Mouse (Mus musculus) CH12.LX (cell line): ENCODE results near the gene Polr1c. TPM values are rescaled to one million over a fixed set of nuclear protein-coding genes. Genes with fewer than 3 reads are reported as not detected.

ENCODE experiments used
- DNase-seq: peaks from one replicate; pipeline ENCODE4 v3.0.0-alpha.2; 2013; ENCODE audit errors: extremely low read depth
- H3K27ac ChIP-seq: 2 replicates; pipeline ENCODE4 v1.5.1; 2012; ENCODE audit warnings: low read depth, mild to moderate bottlenecking, control low read depth, moderate library complexity; ENCODE audit not compliant: insufficient read depth
- H3K27me3 ChIP-seq: replicated peaks from 2 replicates; pipeline ENCODE3; 2012; ENCODE audit warnings: inconsistent platforms
- H3K36me3 ChIP-seq, 2 experiments: replicated peaks in 1 of 2; 2 replicates each; pipeline versions ENCODE3 to v1.6.1; 2012; ENCODE audit warnings: inconsistent platforms in 1 of 2, low read length in 1 of 2, mild to moderate bottlenecking in 1 of 2, mixed read lengths in 1 of 2, moderate library complexity in 1 of 2; ENCODE audit not compliant: control insufficient read depth in 1 of 2, insufficient read depth in 1 of 2
- H3K4me1 ChIP-seq, 2 experiments: 2 replicates each; pipeline ENCODE4 v1.6.1; 2012; ENCODE audit warnings: inconsistent platforms in 1 of 2, moderate library complexity in 1 of 2; ENCODE audit not compliant: insufficient read depth in 2 of 2, control insufficient read depth in 1 of 2
- H3K4me2 ChIP-seq: 2 replicates; pipeline ENCODE4 v1.6.1; 2012; ENCODE audit warnings: low read depth, mild to moderate bottlenecking, control low read depth; ENCODE audit not compliant: poor library complexity, insufficient read depth, severe bottlenecking
- H3K4me3 ChIP-seq, 3 experiments: fragments of 150-350 bp in 1 of 3; sonication (generic) in 1 of 3; replicated peaks in 1 of 3; 2 replicates each; pipeline versions ENCODE3 to v1.5.1; 2011 to 2012; ENCODE audit warnings: low read depth in 2 of 3, low read length in 2 of 3, mild to moderate bottlenecking in 2 of 3, moderate library complexity in 2 of 3, control low read depth in 1 of 3, improper control_type of control experiment in 1 of 3, inconsistent platforms in 1 of 3, mixed read lengths in 1 of 3; ENCODE audit not compliant: poor library complexity in 1 of 3
- H3K79me2 ChIP-seq: replicated peaks from 2 replicates; pipeline ENCODE4 v1.6.1; 2012; ENCODE audit warnings: mild to moderate bottlenecking, moderate library complexity; ENCODE audit not compliant: control insufficient read depth, poor library complexity, insufficient read depth, severe bottlenecking; ENCODE audit errors: extremely low read depth
- H3K9ac ChIP-seq: 2 replicates; pipeline ENCODE4 v1.6.1; 2012; ENCODE audit warnings: low read depth, mild to moderate bottlenecking, control low read depth, moderate library complexity; ENCODE audit not compliant: insufficient read depth
- H3K9me3 ChIP-seq: replicated peaks from 2 replicates; pipeline ENCODE3; 2012; ENCODE audit warnings: low read length, inconsistent platforms, mixed read lengths
- BHLHE40 ChIP-seq: IDR thresholded peaks from 2 replicates; pipeline ENCODE4 v1.6.1; 2011; ENCODE audit warnings: mild to moderate bottlenecking, low read depth, low read length, improper control_type of control experiment
- CHD1 ChIP-seq: IDR thresholded peaks from 2 replicates; pipeline ENCODE4 v1.6.1; 2012; ENCODE audit warnings: low read depth, low read length, improper control_type of control experiment, inconsistent platforms
- CHD2 ChIP-seq: IDR thresholded peaks from 2 replicates; pipeline ENCODE4 v1.6.1; 2011; ENCODE audit warnings: low read length, improper control_type of control experiment
- CTCF ChIP-seq, 2 experiments: IDR thresholded peaks in 1 of 2; conservative IDR thresholded peaks in 1 of 2; 2 replicates each; pipeline ENCODE4 v1.5.1; 2011 to 2012; ENCODE audit warnings: low read depth in 2 of 2, low read length in 2 of 2, improper control_type of control experiment in 1 of 2, inconsistent platforms in 1 of 2, mild to moderate bottlenecking in 1 of 2, moderate library complexity in 1 of 2
- E2F4 ChIP-seq: IDR thresholded peaks from 2 replicates; pipeline ENCODE4 v1.6.1; 2011; ENCODE audit warnings: low read depth, low read length, improper control_type of control experiment; ENCODE audit not compliant: insufficient replicate concordance
- ELF1 ChIP-seq: IDR thresholded peaks from 2 replicates; pipeline ENCODE4 v1.6.1; 2014; ENCODE audit warnings: low read depth, mild to moderate bottlenecking, inconsistent platforms, low read length, improper control_type of control experiment
- EP300 ChIP-seq: IDR thresholded peaks from 2 replicates; pipeline ENCODE4 v1.6.1; 2011; ENCODE audit warnings: low read length, improper control_type of control experiment
- ETS1 ChIP-seq: conservative IDR thresholded peaks from 2 replicates; pipeline ENCODE4 v1.6.1; 2012; ENCODE audit warnings: low read depth, mild to moderate bottlenecking, inconsistent platforms, low read length, improper control_type of control experiment, moderate library complexity
- GABPA ChIP-seq: IDR thresholded peaks from 2 replicates; pipeline ENCODE4 v1.6.1; 2012; ENCODE audit warnings: low read depth, low read length, improper control_type of control experiment, inconsistent platforms; ENCODE audit not compliant: insufficient replicate concordance
- HCFC1 ChIP-seq: IDR thresholded peaks from 2 replicates; pipeline ENCODE4 v1.6.1; 2012; ENCODE audit warnings: low read depth, mild to moderate bottlenecking, inconsistent platforms, low read length, improper control_type of control experiment
- IRF4 ChIP-seq: IDR thresholded peaks from 2 replicates; pipeline ENCODE4 v1.6.1; 2014; ENCODE audit warnings: low read depth, mild to moderate bottlenecking, inconsistent platforms, low read length, improper control_type of control experiment
- JUN ChIP-seq: IDR thresholded peaks from 2 replicates; pipeline ENCODE4 v1.6.1; 2011; ENCODE audit warnings: low read depth, mild to moderate bottlenecking, low read length, improper control_type of control experiment, moderate library complexity; ENCODE audit not compliant: insufficient read depth
- JUND ChIP-seq: conservative IDR thresholded peaks from 2 replicates; pipeline ENCODE4 v1.6.1; 2011; ENCODE audit warnings: low read depth, low read length, improper control_type of control experiment
- KAT2A ChIP-seq: IDR thresholded peaks from 2 replicates; pipeline ENCODE4 v1.6.1; 2012; ENCODE audit warnings: low read length, improper control_type of control experiment, inconsistent platforms; ENCODE audit not compliant: insufficient replicate concordance
- MAFK ChIP-seq: IDR thresholded peaks from 2 replicates; pipeline ENCODE4 v1.6.1; 2011; ENCODE audit warnings: low read length, improper control_type of control experiment; ENCODE audit not compliant: insufficient replicate concordance
- MAX ChIP-seq: IDR thresholded peaks from 2 replicates; pipeline ENCODE4 v1.6.1; 2011; ENCODE audit warnings: low read length, improper control_type of control experiment
- MAZ ChIP-seq: IDR thresholded peaks from 2 replicates; pipeline ENCODE4 v1.6.1; 2012; ENCODE audit warnings: low read depth, mild to moderate bottlenecking, inconsistent platforms, low read length, improper control_type of control experiment, moderate library complexity
- MEF2A ChIP-seq: IDR thresholded peaks from 2 replicates; pipeline ENCODE4 v1.6.1; 2014; ENCODE audit warnings: low read depth, mild to moderate bottlenecking, inconsistent platforms, low read length, improper control_type of control experiment, borderline replicate concordance
- MXI1 ChIP-seq: IDR thresholded peaks from 2 replicates; pipeline ENCODE4 v1.6.1; 2011; ENCODE audit warnings: mild to moderate bottlenecking, low read depth, low read length, improper control_type of control experiment
- MYC ChIP-seq: IDR thresholded peaks from 2 replicates; pipeline ENCODE4 v1.6.1; 2011; ENCODE audit warnings: low read depth, mild to moderate bottlenecking, improper control_type of control experiment, low read length
- NELFE ChIP-seq: IDR thresholded peaks from 2 replicates; pipeline ENCODE4 v1.6.1; 2011; ENCODE audit warnings: low read depth, low read length, improper control_type of control experiment
- NRF1 ChIP-seq: IDR thresholded peaks from 2 replicates; pipeline ENCODE4 v1.6.1; 2014; ENCODE audit warnings: low read depth, mild to moderate bottlenecking, inconsistent platforms, low read length, improper control_type of control experiment, moderate library complexity
- PAX5 ChIP-seq: IDR thresholded peaks from 2 replicates; pipeline ENCODE4 v1.6.1; 2012; ENCODE audit warnings: low read length, inconsistent platforms, mixed read lengths
- POLR2A ChIP-seq: IDR thresholded peaks from 2 replicates; pipeline ENCODE4 v1.6.1; 2011; ENCODE audit warnings: low read depth, mild to moderate bottlenecking, improper control_type of control experiment, low read length
- POLR2AphosphoS2 ChIP-seq: IDR thresholded peaks from 2 replicates; pipeline ENCODE4 v1.6.1; 2011; ENCODE audit warnings: low read depth, low read length, improper control_type of control experiment
- RAD21 ChIP-seq: IDR thresholded peaks from 2 replicates; pipeline ENCODE4 v1.6.1; 2011; ENCODE audit warnings: low read depth, mild to moderate bottlenecking, low read length, improper control_type of control experiment, moderate library complexity
- RCOR1 ChIP-seq: conservative IDR thresholded peaks from 2 replicates; pipeline ENCODE4 v1.6.1; 2012; ENCODE audit warnings: low read depth, mild to moderate bottlenecking, inconsistent platforms, low read length, improper control_type of control experiment
- SIN3A ChIP-seq: IDR thresholded peaks from 2 replicates; pipeline ENCODE4 v1.6.1; 2012; ENCODE audit warnings: low read length, improper control_type of control experiment, inconsistent platforms
- SMC3 ChIP-seq: IDR thresholded peaks from 2 replicates; pipeline ENCODE4 v1.6.1; 2011; ENCODE audit warnings: low read depth, low read length, improper control_type of control experiment
- TBP ChIP-seq: conservative IDR thresholded peaks from 2 replicates; pipeline ENCODE4 v1.6.1; 2011; ENCODE audit warnings: low read depth, low read length, improper control_type of control experiment
- TCF12 ChIP-seq: IDR thresholded peaks from 2 replicates; pipeline ENCODE4 v1.6.1; 2014; ENCODE audit warnings: low read depth, mild to moderate bottlenecking, inconsistent platforms, low read length, improper control_type of control experiment
- USF1 ChIP-seq: IDR thresholded peaks from 2 replicates; pipeline ENCODE4 v1.6.1; 2014; ENCODE audit warnings: low read depth, mild to moderate bottlenecking, inconsistent platforms, low read length, improper control_type of control experiment
- USF2 ChIP-seq: conservative IDR thresholded peaks from 2 replicates; pipeline ENCODE4 v1.6.1; 2011; ENCODE audit warnings: low read depth, low read length, improper control_type of control experiment
- ZC3H11A ChIP-seq: IDR thresholded peaks from 2 replicates; pipeline ENCODE4 v1.6.1; 2012; ENCODE audit warnings: low read depth, mild to moderate bottlenecking, inconsistent platforms, low read length, improper control_type of control experiment
- ZKSCAN1 ChIP-seq: IDR thresholded peaks from 2 replicates; pipeline ENCODE4 v1.6.1; 2012; ENCODE audit warnings: low read depth, inconsistent platforms, low read length, improper control_type of control experiment, borderline replicate concordance
- ZMIZ1 ChIP-seq: IDR thresholded peaks from 2 replicates; pipeline ENCODE4 v1.6.1; 2012; ENCODE audit warnings: low read depth, mild to moderate bottlenecking, inconsistent platforms, low read length, improper control_type of control experiment
- ZNF384 ChIP-seq: IDR thresholded peaks from 2 replicates; pipeline ENCODE4 v1.6.1; 2012; ENCODE audit warnings: low read depth, low read length, improper control_type of control experiment, inconsistent platforms
- dilution Hi-C: fragments of 300-500 bp; cut with MboI; formaldehyde crosslinking; loops from 2 replicates; pipeline ENCODE4 v1.14.3; 2020; ENCODE audit warnings: low sequenced_read_pairs; ENCODE audit not compliant: extremely low pct_unique_long_range_greater_than_20kb, extremely low pct_ligation_motif_present
- in situ Hi-C: fragments of 300-500 bp; cut with MboI; formaldehyde crosslinking; loops from 3 replicates; pipeline ENCODE4 v1.14.3; 2019; ENCODE audit warnings: low sequenced_read_pairs, low pct_ligation_motif_present, low pct_unique_long_range_greater_than_20kb, mixed read lengths
- polyA plus RNA-seq: library from polyadenylated mRNA; unstranded; fragments of >175 nt; gene quantifications from 2 replicates; pipeline ENCODE4 v1.2.1, GENCODE M21; 2012; ENCODE audit warnings: low read depth; ENCODE audit not compliant: insufficient read length
- total RNA-seq, 2 experiments: library from RNA; depleted of rRNA; stranded (reverse); fragments of 300-350 nt in 1 of 2; fragments of >200 nt in 1 of 2; gene quantifications; 2 replicates each; pipeline ENCODE4 v1.2.3; 2012 to 2014

Gene Polr1c
- 361 and 433 TPM in 2 replicates for total RNA-seq (2012; rRNA removed)
- 350 and 356 TPM in 2 replicates for total RNA-seq (2014; rRNA removed)
- polyA plus RNA-seq: 367 and 386 TPM in 2 replicates

DNA sequence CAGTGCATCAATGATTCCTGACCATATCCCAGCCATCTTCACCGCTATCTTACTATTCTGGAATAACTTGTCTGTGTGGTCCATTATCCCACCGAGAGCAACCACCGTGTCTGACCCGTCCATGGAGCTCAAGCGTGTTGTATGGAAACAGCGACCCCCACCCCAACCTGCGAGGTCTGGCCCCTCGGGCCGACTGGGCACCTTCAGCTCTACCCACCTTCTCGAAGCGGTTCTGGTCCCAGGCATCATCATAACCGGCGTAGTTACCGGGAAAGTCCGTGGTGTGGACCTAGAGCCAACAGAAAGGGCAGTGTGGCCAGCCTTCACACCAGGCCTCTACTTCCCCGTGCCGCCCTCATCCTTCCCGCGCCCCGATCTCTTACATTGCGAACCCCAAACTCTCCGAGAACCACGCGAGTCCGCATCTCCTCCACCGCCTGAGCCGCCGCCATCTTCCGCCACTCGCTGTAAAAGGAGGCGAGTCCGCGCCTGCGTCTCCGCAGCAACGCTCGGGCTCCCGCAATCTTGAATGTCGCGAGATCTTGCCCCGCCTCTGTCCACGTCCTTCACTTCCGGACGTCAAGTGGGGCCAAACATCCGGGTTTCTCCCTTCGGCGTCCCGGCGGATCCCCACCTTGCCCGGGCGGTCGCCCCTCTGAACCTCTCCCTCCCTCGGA is at the start of gene Polr1c, which contains the start of gene Yipf3:
TSS of gene Polr1c (minus strand) at position 543 of the 677 bp plus-strand sequence.
TSS of gene Yipf3 (plus strand) at position 569 of the 677 bp plus-strand sequence.
- peak within 1 kb of the TSS; percentile 57 for H3K4me2 ChIP-seq
- H3K9me3 ChIP-seq: no peaks in the 10 kb centered on the region
- peaks cover 28% of the 10 kb centered on the region for H3K79me2 ChIP-seq
- peak; percentile 93 for DNase-seq
- dilution Hi-C loops: no loop called here
- no peak for TF ChIP-seq JUND
- TF ChIP-seq IRF4: no peak
- TF ChIP-seq POLR2A: peak; percentile 95
- no peak for TF ChIP-seq JUN
- TF ChIP-seq ZNF384: no peak
- TF ChIP-seq CHD2: peak; percentile 99
- peak; percentile 19; the same call in 1 of the 2 replicates for TF ChIP-seq MEF2A
- no peak for TF ChIP-seq RAD21
- TF ChIP-seq SIN3A: peak; percentile 93; the same call in 1 of the 2 replicates
- no peak for TF ChIP-seq ETS1
- TF ChIP-seq USF1: no peak
- no peak for TF ChIP-seq MAZ
- no peak for TF ChIP-seq USF2
- peak; percentile 83 for TF ChIP-seq HCFC1
- no peak for TF ChIP-seq SMC3
- no peak for TF ChIP-seq BHLHE40
- no peak for TF ChIP-seq ZKSCAN1
- TF ChIP-seq CHD1: no peak
- no peak; the same call in none of the 2 replicates for TF ChIP-seq POLR2AphosphoS2
- TF ChIP-seq TCF12: peak; percentile 94
- TF ChIP-seq E2F4: no peak
- TF ChIP-seq MAX: 0 out of 2 replicates have a peak, but pooled peaks have one; percentile 72
- no peak for TF ChIP-seq MAFK
- TF ChIP-seq GABPA: no peak
- TF ChIP-seq MYC: peak; percentile 37; the same call in 1 of the 2 replicates
- TF ChIP-seq NELFE: peak; percentile 95
- peak; percentile 69 for TF ChIP-seq TBP
- no peak for TF ChIP-seq PAX5
- peak; percentile 79; the same call in 1 of the 2 replicates for TF ChIP-seq ZMIZ1
- TF ChIP-seq ZC3H11A: no peak
- TF ChIP-seq MXI1: peak; percentile 88; the same call in 1 of the 2 replicates
- no peak for TF ChIP-seq RCOR1
- peak; percentile 74; the same call in 1 of the 2 replicates for TF ChIP-seq KAT2A
- peak; percentile 94 for TF ChIP-seq ELF1
- TF ChIP-seq CTCF (conservative IDR thresholded peaks at IDR 0.05 in 1 of 2, IDR thresholded peaks at IDR 0.05 in 1 of 2; ENCODE audit: low read depth in 2 of 2, low read length in 2 of 2): no peak
- peak; percentile 84 for TF ChIP-seq NRF1
- no peak for TF ChIP-seq EP300
- H3K27me3 ChIP-seq: no peaks in the 10 kb centered on the region
- H3K36me3 ChIP-seq: peaks cover 62 to 82% of the 10 kb centered on the region in 2 experiments
- peak within 1 kb of the TSS; percentile 92 for H3K9ac ChIP-seq
- H3K27ac ChIP-seq: peak within 1 kb of the TSS; percentile 37; the same call in 1 of the 2 replicates
- H3K4me1 ChIP-seq: peaks cover 8 to 28% of the 10 kb centered on the region in 2 experiments
- peak within 1 kb of the TSS; percentile 71 to 96 (median 95) for H3K4me3 ChIP-seq
- in situ Hi-C loops: loop anchor here (25.0 kb wide), 1 partner anchor 740 kb away; no protein-coding TSS in a partner anchor
